Mouse (Mus musculus) cerebellum, adult 2 months (tissue): ENCODE measurements at regions not wholly inside any gene's neighbourhood (a gene's known extent, or its start where the extent isn't known, plus 50 kb on each side); places are given as distances from the start of the nearest gene placed in this dataset.

Experiments used
- CTCF ChIP-seq: fragments of 200-500 bp; IDR thresholded peaks from 2 replicates; pipeline ENCODE4 v1.5.1; 2011; ENCODE audit warnings: low read depth, mild to moderate bottlenecking, control low read depth, low read length, moderate library complexity, borderline replicate concordance; ENCODE audit not compliant: insufficient read depth
- POLR2A ChIP-seq: fragments of 200-500 bp; IDR thresholded peaks from 2 replicates; pipeline ENCODE4 v1.6.1; 2011; ENCODE audit warnings: low read length, control low read depth, borderline replicate concordance; ENCODE audit not compliant: insufficient read depth

GRCm38 (mm10) chr2:110501786-110502185 lies 95.3 kb upstream of the Slc5a12 start:
- TF ChIP-seq CTCF (no peak), POLR2A (no peak)
